Mouse (Mus musculus): ENCODE data around the gene G0s2. TPM values are rescaled to one million over a fixed set of nuclear protein-coding genes. Genes with fewer than 3 reads are reported as not detected.

Gene G0s2
- polyA plus RNA-seq, 1 experiment = 36.0 TPM

DNA sequence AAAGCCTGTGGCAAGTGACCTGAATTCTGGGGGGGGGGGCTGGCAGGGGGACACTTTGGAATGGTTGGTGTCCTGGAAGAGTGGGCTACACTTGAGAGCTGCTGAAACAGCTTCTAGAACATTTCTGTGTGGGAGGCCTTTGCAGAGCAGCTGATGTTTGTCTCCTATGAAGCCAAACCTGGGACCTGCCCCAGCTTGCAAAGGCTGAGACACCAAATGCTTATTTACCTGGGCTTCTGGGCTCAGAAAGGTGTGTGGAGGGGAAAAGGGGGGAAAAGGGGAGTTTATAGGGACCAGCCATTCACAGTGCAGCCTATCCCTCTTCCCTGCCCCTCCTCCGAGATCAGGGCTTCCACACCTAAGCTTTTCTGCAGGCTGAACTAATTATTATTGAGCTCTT is 27.0 kb upstream of the G0s2 start:
- DNase-seq = no peak
- H3K27ac ChIP-seq (ENCODE audit: insufficient read depth, low read length) = no peak overlapping the region
- no peaks in the 10 kb centered on the region for H3K27me3 ChIP-seq (ENCODE audit: control insufficient read depth, insufficient read depth, low read length)
- H3K4me3 ChIP-seq (replicated peaks; ENCODE audit: insufficient read depth, low read depth, low read length) = no peak overlapping the region
- 91% methylated on average over 1 of the region's 1 CpGs for WGBS
- H3K4me1 ChIP-seq (ENCODE audit: control insufficient read depth, insufficient read depth, low read length) = peaks cover 45% of the 10 kb centered on the region
- TF ChIP-seq CTCF (IDR thresholded peaks at IDR 0.05; ENCODE audit: borderline replicate concordance, insufficient read depth, low read depth, low read length) (no peak), POLR2A (IDR thresholded peaks at IDR 0.05; ENCODE audit: borderline replicate concordance, insufficient read depth, low read length) (no peak)

DNA sequence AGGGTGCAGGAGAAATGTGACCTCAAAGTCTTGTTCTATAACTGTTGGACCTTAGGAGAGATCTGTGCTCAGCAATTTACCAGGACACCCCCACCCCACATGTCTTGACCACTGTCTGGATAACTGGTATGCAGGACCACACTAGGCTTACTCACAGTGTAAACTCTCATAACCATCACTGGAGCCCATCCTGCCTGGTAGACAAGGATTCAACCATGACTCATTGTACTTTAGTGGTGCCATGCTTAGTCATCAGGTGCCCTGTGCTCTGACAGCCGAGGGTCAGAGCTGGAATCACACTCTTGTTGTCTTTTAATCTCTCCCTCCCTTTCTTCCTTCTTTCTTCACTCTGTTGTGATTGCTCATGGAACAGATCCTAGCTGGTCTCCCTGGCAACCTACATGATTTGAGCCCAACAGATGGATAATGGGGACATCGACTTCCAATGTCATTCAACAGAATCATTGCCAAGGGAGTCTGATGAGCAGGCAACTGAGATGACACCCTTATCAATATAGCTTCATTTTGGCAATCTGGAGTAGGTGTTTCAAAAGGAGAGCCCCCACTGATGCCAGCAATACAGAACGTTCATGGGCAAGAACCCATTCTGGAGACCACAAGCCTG is 25.2 kb upstream of the G0s2 start:
- no peaks in the 10 kb centered on the region for H3K27me3 ChIP-seq (ENCODE audit: control insufficient read depth, insufficient read depth, low read length)
- H3K4me3 ChIP-seq (replicated peaks; ENCODE audit: insufficient read depth, low read depth, low read length) = no peak overlapping the region
- DNase-seq = no peak
- no peak for TF ChIP-seq POLR2A (IDR thresholded peaks at IDR 0.05; ENCODE audit: borderline replicate concordance, insufficient read depth, low read length)
- TF ChIP-seq CTCF (IDR thresholded peaks at IDR 0.05; ENCODE audit: borderline replicate concordance, insufficient read depth, low read depth, low read length) = no peak
- WGBS = 32% methylated on average over 3 of the region's 3 CpGs
- no peak overlapping the region for H3K27ac ChIP-seq (ENCODE audit: insufficient read depth, low read length)
- peaks cover 37% of the 10 kb centered on the region for H3K4me1 ChIP-seq (ENCODE audit: control insufficient read depth, insufficient read depth, low read length)

DNA sequence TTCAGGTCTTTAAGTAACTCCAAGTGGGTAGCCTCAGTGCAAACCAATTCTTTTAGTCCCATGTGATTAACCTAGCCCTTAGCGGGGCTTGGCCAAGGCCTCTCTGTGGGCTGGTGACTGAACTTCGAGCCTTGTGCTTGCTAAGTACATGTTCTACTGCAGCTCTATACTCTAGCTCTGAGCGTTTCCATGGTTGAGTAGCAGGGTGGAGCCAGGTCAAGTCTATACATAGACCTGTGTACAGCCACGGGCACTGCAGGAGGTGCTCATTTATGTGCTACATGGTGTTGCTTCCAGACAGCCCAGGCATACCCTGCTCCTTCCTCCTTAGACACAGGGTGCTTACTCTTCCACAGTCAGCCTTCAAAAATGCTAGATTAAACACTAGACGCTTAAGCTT is 22.9 kb upstream of the G0s2 start:
- no peak overlapping the region for H3K4me3 ChIP-seq (replicated peaks; ENCODE audit: insufficient read depth, low read depth, low read length)
- no peak overlapping the region for H3K27ac ChIP-seq (ENCODE audit: insufficient read depth, low read length)
- no peaks in the 10 kb centered on the region for H3K27me3 ChIP-seq (ENCODE audit: control insufficient read depth, insufficient read depth, low read length)
- peaks cover 19% of the 10 kb centered on the region for H3K4me1 ChIP-seq (ENCODE audit: control insufficient read depth, insufficient read depth, low read length)
- 74% methylated on average over 5 of the region's 5 CpGs for WGBS
- no peak for DNase-seq
- TF ChIP-seq CTCF (IDR thresholded peaks at IDR 0.05; ENCODE audit: borderline replicate concordance, insufficient read depth, low read depth, low read length) (no peak), POLR2A (IDR thresholded peaks at IDR 0.05; ENCODE audit: borderline replicate concordance, insufficient read depth, low read length) (no peak)

DNA sequence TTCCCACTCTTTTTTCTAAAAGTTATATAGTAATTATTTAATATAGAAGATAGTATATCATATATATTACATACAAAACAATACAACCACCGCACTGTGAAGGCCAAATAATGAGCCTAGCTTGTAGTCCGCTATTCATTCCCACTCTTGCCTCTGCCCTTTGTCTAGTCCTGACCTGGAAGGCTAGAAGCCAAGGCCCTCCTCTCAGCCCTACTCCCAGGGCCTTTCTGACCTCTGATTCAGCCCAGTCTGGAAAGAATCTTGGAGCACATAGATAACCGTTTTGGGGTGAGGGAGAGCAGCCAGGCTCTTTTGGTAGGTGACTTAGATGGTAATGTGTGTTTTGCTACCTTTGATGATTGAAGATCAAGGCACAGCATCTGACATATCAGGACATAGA is 20.9 kb upstream of the G0s2 start:
- no peak for DNase-seq
- WGBS = 83% methylated on average over 3 of the region's 3 CpGs
- TF ChIP-seq CTCF (IDR thresholded peaks at IDR 0.05; ENCODE audit: borderline replicate concordance, insufficient read depth, low read depth, low read length) = no peak
- TF ChIP-seq POLR2A (IDR thresholded peaks at IDR 0.05; ENCODE audit: borderline replicate concordance, insufficient read depth, low read length) = no peak
- Histone ChIP-seq H3K27me3 (ENCODE audit: control insufficient read depth, insufficient read depth, low read length) (no peaks in the 10 kb centered on the region), H3K4me1 (ENCODE audit: control insufficient read depth, insufficient read depth, low read length) (peaks cover 11% of the 10 kb centered on the region), H3K4me3 (replicated peaks; ENCODE audit: insufficient read depth, low read depth, low read length) (no peak overlapping the region), H3K27ac (ENCODE audit: insufficient read depth, low read length) (no peak overlapping the region)

DNA sequence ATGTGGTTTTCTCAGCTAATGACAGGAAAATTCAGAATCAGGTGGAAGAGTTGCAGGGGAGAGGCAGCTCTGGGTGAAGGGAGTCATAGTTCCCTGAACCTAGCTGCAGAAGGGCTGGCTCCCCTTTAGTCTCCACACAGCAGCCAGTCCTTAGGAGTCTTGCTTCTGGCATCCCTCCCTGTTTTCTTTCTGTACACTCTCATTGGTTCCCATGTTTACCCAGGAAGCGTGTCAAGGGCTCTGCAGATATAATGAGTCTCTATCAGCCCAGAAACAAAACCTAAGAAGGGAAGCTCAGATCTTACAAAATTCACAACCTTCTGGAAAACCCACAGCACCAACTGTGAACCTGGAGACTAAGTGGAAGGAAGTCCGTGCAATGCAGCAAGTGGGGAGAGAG is 20.0 kb upstream of the G0s2 start:
- DNase-seq = no peak
- Histone ChIP-seq H3K27ac (ENCODE audit: insufficient read depth, low read length) (no peak overlapping the region), H3K27me3 (ENCODE audit: control insufficient read depth, insufficient read depth, low read length) (no peaks in the 10 kb centered on the region), H3K4me3 (replicated peaks; ENCODE audit: insufficient read depth, low read depth, low read length) (no peak overlapping the region), H3K4me1 (ENCODE audit: control insufficient read depth, insufficient read depth, low read length) (peaks cover 5% of the 10 kb centered on the region)
- WGBS = 85% methylated on average over 2 of the region's 2 CpGs
- TF ChIP-seq CTCF (IDR thresholded peaks at IDR 0.05; ENCODE audit: borderline replicate concordance, insufficient read depth, low read depth, low read length) (no peak), POLR2A (IDR thresholded peaks at IDR 0.05; ENCODE audit: borderline replicate concordance, insufficient read depth, low read length) (no peak)

DNA sequence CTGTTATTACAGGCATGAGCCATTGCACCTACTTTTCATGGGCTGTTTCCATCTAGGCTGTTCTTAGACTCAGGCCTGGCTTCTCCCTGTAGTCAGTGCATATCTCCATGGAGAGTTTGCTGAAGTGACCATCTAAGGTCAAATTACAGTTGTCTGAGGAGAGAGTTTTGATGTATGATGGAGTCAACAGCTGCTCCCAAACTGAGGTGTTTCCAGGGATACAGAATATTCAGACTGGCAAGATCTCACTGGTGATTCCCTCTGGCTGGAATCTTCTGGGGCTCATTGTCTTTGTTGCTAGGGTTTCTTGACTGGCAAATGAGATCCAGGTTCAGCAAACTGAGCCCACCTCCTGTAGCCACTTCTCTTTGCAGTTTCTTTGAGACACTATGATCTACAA is 17.7 kb upstream of the G0s2 start:
- no peak overlapping the region for H3K4me3 ChIP-seq (replicated peaks; ENCODE audit: insufficient read depth, low read depth, low read length)
- peaks cover under 1% of the 10 kb centered on the region; the same call in 1 of the 2 replicates for H3K4me1 ChIP-seq (ENCODE audit: control insufficient read depth, insufficient read depth, low read length)
- no peak overlapping the region for H3K27ac ChIP-seq (ENCODE audit: insufficient read depth, low read length)
- no peak for TF ChIP-seq CTCF (IDR thresholded peaks at IDR 0.05; ENCODE audit: borderline replicate concordance, insufficient read depth, low read depth, low read length)
- TF ChIP-seq POLR2A (IDR thresholded peaks at IDR 0.05; ENCODE audit: borderline replicate concordance, insufficient read depth, low read length) = no peak
- no peak for DNase-seq
- no peaks in the 10 kb centered on the region for H3K27me3 ChIP-seq (ENCODE audit: control insufficient read depth, insufficient read depth, low read length)

DNA sequence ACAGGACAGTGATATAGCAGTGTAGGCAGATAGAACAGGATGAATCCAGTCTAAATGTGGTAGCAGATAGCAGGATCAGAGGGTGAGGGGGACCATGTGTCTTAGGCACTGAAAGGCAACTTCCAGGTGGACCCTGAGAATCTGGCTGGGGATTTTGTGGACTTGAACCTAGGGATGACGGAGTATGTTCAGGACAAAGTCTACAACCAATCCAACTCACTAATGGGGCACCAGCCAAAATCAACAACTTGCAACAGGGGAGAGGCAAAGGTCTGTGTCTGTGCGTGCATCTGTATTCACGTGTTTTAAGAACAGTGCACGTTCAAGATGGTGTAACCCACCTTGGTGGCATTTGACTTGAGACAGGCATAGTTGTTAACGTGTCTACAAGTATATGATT is 16.9 kb upstream of the G0s2 start:
- H3K4me3 ChIP-seq (replicated peaks; ENCODE audit: insufficient read depth, low read depth, low read length) = no peak overlapping the region
- WGBS = 92% methylated on average over 5 of the region's 5 CpGs
- no peak for DNase-seq
- H3K4me1 ChIP-seq (ENCODE audit: control insufficient read depth, insufficient read depth, low read length) = no peaks in the 10 kb centered on the region
- H3K27me3 ChIP-seq (ENCODE audit: control insufficient read depth, insufficient read depth, low read length) = no peaks in the 10 kb centered on the region
- H3K27ac ChIP-seq (ENCODE audit: insufficient read depth, low read length) = no peak overlapping the region
- TF ChIP-seq POLR2A (IDR thresholded peaks at IDR 0.05; ENCODE audit: borderline replicate concordance, insufficient read depth, low read length) = no peak
- no peak for TF ChIP-seq CTCF (IDR thresholded peaks at IDR 0.05; ENCODE audit: borderline replicate concordance, insufficient read depth, low read depth, low read length)

DNA sequence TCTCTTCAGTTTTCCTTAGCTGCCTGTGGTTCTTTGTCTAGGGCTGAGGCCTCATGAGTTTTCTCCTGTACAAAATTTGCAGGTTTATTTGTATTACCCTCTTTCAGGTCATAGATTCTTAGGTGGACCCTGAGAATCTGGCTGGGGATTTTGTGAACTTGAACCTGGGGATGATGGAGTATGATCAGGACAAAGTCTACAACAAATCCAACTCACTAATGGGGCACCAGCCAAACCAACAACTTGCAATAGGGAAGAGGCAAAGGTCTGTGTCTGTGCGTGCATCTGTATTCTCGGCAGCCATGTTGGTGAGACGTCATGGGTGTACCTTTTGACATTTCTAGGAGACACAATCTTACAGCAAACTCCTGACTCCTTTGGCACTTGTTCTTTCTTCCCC is 16.1 kb upstream of the G0s2 start:
- DNase-seq = no peak
- Histone ChIP-seq H3K4me1 (ENCODE audit: control insufficient read depth, insufficient read depth, low read length) (no peaks in the 10 kb centered on the region), H3K27me3 (ENCODE audit: control insufficient read depth, insufficient read depth, low read length) (no peaks in the 10 kb centered on the region), H3K27ac (ENCODE audit: insufficient read depth, low read length) (no peak overlapping the region), H3K4me3 (replicated peaks; ENCODE audit: insufficient read depth, low read depth, low read length) (no peak overlapping the region)
- TF ChIP-seq POLR2A (IDR thresholded peaks at IDR 0.05; ENCODE audit: borderline replicate concordance, insufficient read depth, low read length) (no peak), CTCF (IDR thresholded peaks at IDR 0.05; ENCODE audit: borderline replicate concordance, insufficient read depth, low read depth, low read length) (no peak)
- 91% methylated on average over 3 of the region's 3 CpGs for WGBS
